Mouse (Mus musculus) intestine, embryonic 16.5 days (tissue): ENCODE measurements at regions not wholly inside any gene's neighbourhood (a gene's known extent, or its start where the extent isn't known, plus 50 kb on each side); places are given as distances from the start of the nearest gene placed in this dataset.

ENCODE experiments used
- ATAC-seq: fragments of 200-750 bp; cut with Nextera tagmentation; 2 replicates; pipeline ENCODE4 v1.8.0; 2017; ENCODE audit warnings: moderate TSS enrichment, moderate library complexity
- H3K27ac ChIP-seq: fragments of 300-500 bp; sonication (generic); 2 replicates; pipeline ENCODE4 v1.5.1; 2014; ENCODE audit warnings: mild to moderate bottlenecking, low read length
- H3K27me3 ChIP-seq: fragments of 300-500 bp; sonication (generic); replicated peaks from 2 replicates; pipeline ENCODE4 v1.6.1; 2014; ENCODE audit warnings: low read length, control low read depth, mixed read lengths; ENCODE audit not compliant: control insufficient read depth, insufficient read depth
- H3K36me3 ChIP-seq: fragments of 300-500 bp; sonication (generic); 2 replicates; pipeline ENCODE4 v1.6.1; 2014; ENCODE audit warnings: low read length, control low read depth; ENCODE audit not compliant: control insufficient read depth, insufficient read depth
- H3K4me1 ChIP-seq: fragments of 300-500 bp; sonication (generic); 2 replicates; pipeline ENCODE4 v1.6.1; 2014; ENCODE audit warnings: low read length, control low read depth, mixed read lengths; ENCODE audit not compliant: control insufficient read depth, insufficient read depth
- H3K4me2 ChIP-seq: fragments of 300-500 bp; sonication (generic); 2 replicates; pipeline ENCODE4 v1.6.1; 2014; ENCODE audit warnings: low read depth, low read length, control low read depth
- H3K4me3 ChIP-seq: fragments of 300-500 bp; sonication (generic); 2 replicates; pipeline ENCODE4 v1.5.1; 2014; ENCODE audit warnings: mild to moderate bottlenecking, low read length
- H3K9ac ChIP-seq: fragments of 300-500 bp; sonication (generic); 2 replicates; pipeline ENCODE4 v1.6.1; 2014; ENCODE audit warnings: low read depth, low read length
- H3K9me3 ChIP-seq: fragments of 300-500 bp; sonication (generic); 2 replicates; pipeline ENCODE4 v1.6.1; 2016; ENCODE audit warnings: low read length, control low read depth; ENCODE audit not compliant: control insufficient read depth
- WGBS: fragments of 180-500 bp; shearing (Covaris S2); extraction: QIAGEN DNeasy Blood & Tissue Kit; methylation state at CpG from one replicate; pipeline ENCODE4 v1.1.7; 2014; 5-methylcytosine and 5-hydroxymethylcytosine counted together

- Histone ChIP-seq H3K9ac (no peak overlapping the region), H3K4me1 (peaks cover 36% of the 10 kb centered on the region), H3K27me3 (no peaks in the 10 kb centered on the region), H3K27ac (peak overlapping the region; percentile 68), H3K9me3 (no peaks in the 10 kb centered on the region), H3K4me3 (no peak overlapping the region), H3K4me2 (no peak overlapping the region), H3K36me3 (no peaks in the 10 kb centered on the region)
- ATAC-seq: no peak
- WGBS: 45% methylated on average over 2 of the region's 2 CpGs
Observed at GRCm38 (mm10) chr1:61141592-61141930, 163.8 kb downstream of the Icos start.

- Histone ChIP-seq H3K9me3 (no peaks in the 10 kb centered on the region), H3K4me2 (no peak overlapping the region), H3K9ac (no peak overlapping the region), H3K36me3 (no peaks in the 10 kb centered on the region), H3K4me1 (peaks cover 36% of the 10 kb centered on the region), H3K27ac (peak overlapping the region; percentile 68; the same call in 1 of the 2 replicates), H3K27me3 (no peaks in the 10 kb centered on the region), H3K4me3 (no peak overlapping the region)
- no peak for ATAC-seq
- WGBS: 50% methylated on average over 9 of the region's 9 CpGs
Observed at GRCm38 (mm10) chr1:61141952-61142351, 164.2 kb downstream of the Icos start.

GRCm38 (mm10) chr1:61143030-61143753, 165.5 kb downstream of the Icos start:
- peaks cover 36% of the 10 kb centered on the region for H3K4me1 ChIP-seq
- no peaks in the 10 kb centered on the region for H3K9me3 ChIP-seq
- no peak overlapping the region for H3K4me3 ChIP-seq
- no peak overlapping the region for H3K9ac ChIP-seq
- H3K27ac ChIP-seq: 0 out of 2 replicates have a peak overlapping the region, but pooled peaks have one; percentile 4
- no peaks in the 10 kb centered on the region for H3K27me3 ChIP-seq
- H3K36me3 ChIP-seq: no peaks in the 10 kb centered on the region
- no peak overlapping the region for H3K4me2 ChIP-seq
- no peak for ATAC-seq
- WGBS: 30% methylated on average over 14 of the region's 14 CpGs

GRCm38 (mm10) chr1:61143754-61144066, 166.0 kb downstream of the Icos start:
- no peak overlapping the region for H3K4me2 ChIP-seq
- no peaks in the 10 kb centered on the region for H3K36me3 ChIP-seq
- 52% methylated on average over 8 of the region's 8 CpGs for WGBS

GRCm38 (mm10) chr1:61145013-61145412, 167.3 kb downstream of the Icos start:
- peak overlapping the region; percentile 67 for H3K27ac ChIP-seq
- H3K4me2 ChIP-seq: no peak overlapping the region
- H3K36me3 ChIP-seq: no peaks in the 10 kb centered on the region
- 40% methylated on average over 4 of the region's 4 CpGs for WGBS
- no peak overlapping the region for H3K4me3 ChIP-seq
- ATAC-seq: peak; percentile 68
- peak overlapping the region; percentile 48; the same call in 1 of the 2 replicates for H3K9ac ChIP-seq
- H3K9me3 ChIP-seq: no peaks in the 10 kb centered on the region
- H3K27me3 ChIP-seq: no peaks in the 10 kb centered on the region
- H3K4me1 ChIP-seq: peaks cover 26% of the 10 kb centered on the region

More at GRCm38 (mm10) chr1:61143754-61144066, 166.0 kb downstream of the Icos start:
- peaks cover 36% of the 10 kb centered on the region for H3K4me1 ChIP-seq
- no peaks in the 10 kb centered on the region for H3K9me3 ChIP-seq
- ATAC-seq: no peak
- no peak overlapping the region for H3K27ac ChIP-seq
- no peaks in the 10 kb centered on the region for H3K27me3 ChIP-seq
- no peak overlapping the region for H3K9ac ChIP-seq
- H3K4me3 ChIP-seq: no peak overlapping the region

- 60% methylated on average over 7 of the region's 7 CpGs for WGBS
- H3K9me3 ChIP-seq: no peaks in the 10 kb centered on the region
Observed at GRCm38 (mm10) chr1:61145572-61145971, 167.8 kb downstream of the Icos start.

GRCm38 (mm10) chr1:61146222-61146723, 168.5 kb downstream of the Icos start:
- H3K9ac ChIP-seq: no peak overlapping the region
- H3K4me1 ChIP-seq: peaks cover 16% of the 10 kb centered on the region
- peak; percentile 74 for ATAC-seq
- no peaks in the 10 kb centered on the region for H3K27me3 ChIP-seq
- no peaks in the 10 kb centered on the region for H3K9me3 ChIP-seq
- H3K36me3 ChIP-seq: no peaks in the 10 kb centered on the region
- no peak overlapping the region for H3K4me2 ChIP-seq
- no peak overlapping the region for H3K4me3 ChIP-seq
- 0 out of 2 replicates have a peak overlapping the region, but pooled peaks have one; percentile 67 for H3K27ac ChIP-seq
- WGBS: 45% methylated on average over 3 of the region's 3 CpGs

More at GRCm38 (mm10) chr1:61145572-61145971, 167.8 kb downstream of the Icos start:
- Histone ChIP-seq H3K36me3 (no peaks in the 10 kb centered on the region), H3K27ac (peak overlapping the region; percentile 67), H3K27me3 (no peaks in the 10 kb centered on the region), H3K4me2 (no peak overlapping the region), H3K4me3 (no peak overlapping the region), H3K4me1 (peaks cover 21% of the 10 kb centered on the region), H3K9ac (no peak overlapping the region)
- no peak for ATAC-seq

- Histone ChIP-seq H3K4me1 (no peaks in the 10 kb centered on the region), H3K27ac (no peak overlapping the region), H3K4me3 (no peak overlapping the region), H3K4me2 (no peak overlapping the region), H3K36me3 (no peaks in the 10 kb centered on the region), H3K27me3 (no peaks in the 10 kb centered on the region), H3K9ac (no peak overlapping the region), H3K9me3 (no peaks in the 10 kb centered on the region)
- WGBS: 31% methylated on average over 2 of the region's 2 CpGs
- no peak for ATAC-seq
Observed at GRCm38 (mm10) chr1:61151742-61152141, 174.0 kb downstream of the Icos start.

- Histone ChIP-seq H3K9me3 (no peaks in the 10 kb centered on the region), H3K27me3 (no peaks in the 10 kb centered on the region), H3K4me2 (no peak overlapping the region), H3K4me1 (no peaks in the 10 kb centered on the region), H3K4me3 (no peak overlapping the region), H3K9ac (no peak overlapping the region), H3K36me3 (no peaks in the 10 kb centered on the region), H3K27ac (no peak overlapping the region)
- 68% methylated on average over 5 of the region's 5 CpGs for WGBS
- no peak for ATAC-seq
Observed at GRCm38 (mm10) chr1:61152157-61152556, 174.4 kb downstream of the Icos start.

GRCm38 (mm10) chr1:61154216-61154615, 176.5 kb downstream of the Icos start:
- H3K4me3 ChIP-seq: no peak overlapping the region
- no peak for ATAC-seq
- no peak overlapping the region for H3K9ac ChIP-seq
- H3K27me3 ChIP-seq: no peaks in the 10 kb centered on the region
- no peaks in the 10 kb centered on the region for H3K36me3 ChIP-seq
- H3K27ac ChIP-seq: no peak overlapping the region
- no peaks in the 10 kb centered on the region for H3K4me1 ChIP-seq
- 97% methylated on average over 3 of the region's 3 CpGs for WGBS
- no peak overlapping the region for H3K4me2 ChIP-seq
- no peaks in the 10 kb centered on the region for H3K9me3 ChIP-seq
